Mouse (Mus musculus) liver, postnatal 0 days (tissue): ENCODE results near the gene Tgfbrap1.

Experiments
- CTCF ChIP-seq: sonication (generic); IDR thresholded peaks from 2 replicates; pipeline ENCODE4 v1.5.1; 2016; ENCODE audit warnings: antibody characterized with exemption, low read depth
- EP300 ChIP-seq: IDR thresholded peaks from 2 replicates; pipeline ENCODE4 v1.6.1; 2016; ENCODE audit warnings: antibody characterized with exemption, low read depth, mild to moderate bottlenecking

DNA sequence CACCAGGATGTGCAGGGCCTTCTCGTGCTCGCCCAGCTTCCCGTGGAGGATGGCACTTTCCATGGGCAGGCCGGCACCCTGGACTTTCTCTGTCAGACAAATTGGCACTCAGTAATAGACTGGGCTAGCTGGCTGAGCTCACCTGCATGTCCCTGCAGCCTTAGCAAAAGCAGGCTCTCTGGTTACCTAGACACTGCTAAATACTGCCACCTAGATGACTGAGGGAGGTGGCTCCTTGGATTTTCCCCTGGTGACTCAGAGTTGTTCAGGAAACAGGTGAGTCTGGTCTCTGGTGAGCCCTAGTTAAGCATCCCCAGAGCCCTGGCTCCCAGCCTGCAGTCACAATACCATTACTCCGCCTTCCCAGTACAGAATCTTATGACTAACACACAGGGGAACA lies 46.5 kb downstream of the Tgfbrap1 start:
- TF ChIP-seq CTCF (no peak), EP300 (no peak)
